Mouse (Mus musculus) ES-E14 (cell line): Measurements from ENCODE around the gene Zfp648.

Experiments
- CHD2 ChIP-seq: IDR thresholded peaks from 2 replicates; pipeline ENCODE4 v1.6.1; 2014; ENCODE audit warnings: mild to moderate bottlenecking, low read depth, low read length, inconsistent platforms
- HCFC1 ChIP-seq: IDR thresholded peaks from 2 replicates; pipeline ENCODE4 v1.6.1; 2012; ENCODE audit warnings: low read length, inconsistent platforms, borderline replicate concordance; ENCODE audit not compliant: insufficient read depth
- ZC3H11A ChIP-seq: IDR thresholded peaks from 2 replicates; pipeline ENCODE4 v1.6.1; 2012; ENCODE audit warnings: low read depth, mild to moderate bottlenecking, inconsistent platforms, low read length, borderline replicate concordance
- ZNF384 ChIP-seq: IDR thresholded peaks from 2 replicates; pipeline ENCODE4 v1.6.1; 2012; ENCODE audit warnings: low read depth, low read length, inconsistent platforms

DNA sequence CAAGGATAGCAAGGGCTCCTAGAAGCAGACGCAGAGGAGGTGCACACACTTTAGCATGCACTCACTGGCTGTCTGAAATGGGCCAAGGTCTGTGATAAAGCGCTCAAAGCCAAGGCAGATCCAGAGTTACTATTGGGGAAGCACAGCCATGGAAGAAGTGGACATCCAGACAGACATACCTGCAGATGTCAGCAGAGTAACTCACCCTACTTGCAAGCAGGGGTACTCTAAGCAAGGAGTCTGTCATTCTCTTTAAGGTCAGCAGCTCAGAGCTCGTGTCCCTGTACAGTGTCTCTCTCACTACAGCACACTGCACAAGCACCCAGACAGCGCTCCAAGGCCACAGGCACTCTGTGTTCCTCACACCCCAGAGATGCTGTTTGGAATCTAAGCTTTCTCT lies 23.2 kb upstream of the Zfp648 start:
- TF ChIP-seq ZC3H11A: no peak
- no peak for TF ChIP-seq HCFC1
- no peak for TF ChIP-seq ZNF384
- no peak for TF ChIP-seq CHD2
